Mouse (Mus musculus): ENCODE measurements around the gene Col25a1. TPM values are rescaled to one million over a fixed set of nuclear protein-coding genes. Genes with fewer than 3 reads are reported as not detected.

Col25a1 gene
- polyA plus RNA-seq, 1 experiment = 9.1 TPM

- no peak for TF ChIP-seq POLR2A (IDR thresholded peaks at IDR 0.05; ENCODE audit: extremely low read depth, insufficient read depth, low read length)
- no peak for TF ChIP-seq CTCF (IDR thresholded peaks at IDR 0.05; ENCODE audit: extremely low read depth, insufficient read depth, low read length)
- Histone ChIP-seq H3K4me1 (ENCODE audit: control insufficient read depth, insufficient read depth, low read length) (no peaks in the 10 kb centered on the region), H3K4me3 (ENCODE audit: insufficient read depth, low read length) (no peak overlapping the region), H3K27ac (ENCODE audit: insufficient read depth, low read length) (no peak overlapping the region)
These were observed 129.0 kb downstream of the Col25a1 start for GRCm38 (mm10) chr3:130260316-130260715.

DNA sequence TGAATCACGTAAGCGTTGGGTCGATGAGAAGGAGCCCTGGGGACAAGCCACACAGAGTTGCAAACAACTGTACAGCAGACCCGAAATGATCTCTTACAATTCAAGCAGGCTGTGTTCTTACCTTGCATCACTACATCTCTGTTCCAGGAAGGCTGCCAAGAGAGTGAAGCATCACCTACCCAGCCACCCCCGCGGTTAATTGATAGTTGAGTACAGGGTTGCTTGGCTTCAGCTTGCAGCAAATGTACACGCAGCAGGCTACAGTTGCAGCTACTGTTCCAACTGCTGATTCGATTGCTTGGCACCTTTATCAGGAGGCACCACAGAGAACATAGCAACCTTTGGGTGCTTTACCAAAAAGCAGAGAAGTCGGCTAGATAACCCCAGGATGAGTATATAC is 133.8 kb downstream of the Col25a1 start:
- TF ChIP-seq POLR2A (IDR thresholded peaks at IDR 0.05; ENCODE audit: extremely low read depth, insufficient read depth, low read length) = no peak
- TF ChIP-seq CTCF (IDR thresholded peaks at IDR 0.05; ENCODE audit: extremely low read depth, insufficient read depth, low read length) = no peak
- Histone ChIP-seq H3K4me1 (ENCODE audit: control insufficient read depth, insufficient read depth, low read length) (no peaks in the 10 kb centered on the region), H3K27ac (ENCODE audit: insufficient read depth, low read length) (no peak overlapping the region), H3K4me3 (ENCODE audit: insufficient read depth, low read length) (no peak overlapping the region)

DNA sequence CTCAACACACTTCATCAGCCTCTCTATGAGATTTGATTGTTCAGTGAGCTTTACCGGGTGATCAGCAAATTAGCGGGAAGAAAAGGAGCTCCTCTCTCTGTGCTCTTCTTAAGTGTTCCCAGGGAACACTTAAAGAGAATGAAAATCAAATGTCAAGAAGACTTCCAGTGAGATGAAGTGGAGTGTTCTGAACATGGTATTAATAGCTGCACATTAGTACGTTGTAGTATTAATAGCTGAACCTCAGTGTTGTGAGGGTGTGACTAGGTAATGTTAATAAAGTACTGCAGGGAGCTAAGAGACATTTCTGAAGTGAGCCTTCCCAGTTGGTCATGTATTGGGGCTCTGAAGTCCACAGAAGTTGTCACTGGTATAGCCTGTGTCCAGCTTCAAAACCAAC is 139.2 kb downstream of the Col25a1 start:
- H3K4me1 ChIP-seq (ENCODE audit: control insufficient read depth, insufficient read depth, low read length) = no peaks in the 10 kb centered on the region
- TF ChIP-seq CTCF (IDR thresholded peaks at IDR 0.05; ENCODE audit: extremely low read depth, insufficient read depth, low read length) (no peak), POLR2A (IDR thresholded peaks at IDR 0.05; ENCODE audit: extremely low read depth, insufficient read depth, low read length) (no peak)
- no peak overlapping the region for H3K4me3 ChIP-seq (ENCODE audit: insufficient read depth, low read length)
- no peak overlapping the region for H3K27ac ChIP-seq (ENCODE audit: insufficient read depth, low read length)

- TF ChIP-seq POLR2A (IDR thresholded peaks at IDR 0.05; ENCODE audit: extremely low read depth, insufficient read depth, low read length) (no peak), CTCF (IDR thresholded peaks at IDR 0.05; ENCODE audit: extremely low read depth, insufficient read depth, low read length) (no peak)
- Histone ChIP-seq H3K4me3 (ENCODE audit: insufficient read depth, low read length) (no peak overlapping the region), H3K4me1 (ENCODE audit: control insufficient read depth, insufficient read depth, low read length) (no peaks in the 10 kb centered on the region), H3K27ac (ENCODE audit: insufficient read depth, low read length) (no peak overlapping the region)
These were observed 142.6 kb downstream of the Col25a1 start for GRCm38 (mm10) chr3:130273949-130274348.

GRCm38 (mm10) chr3:130278298-130279050 is 147.2 kb downstream of the Col25a1 start:
- Histone ChIP-seq H3K4me1 (ENCODE audit: control insufficient read depth, insufficient read depth, low read length) (no peaks in the 10 kb centered on the region), H3K4me3 (ENCODE audit: insufficient read depth, low read length) (no peak overlapping the region), H3K27ac (ENCODE audit: insufficient read depth, low read length) (no peak overlapping the region)
- no peak for TF ChIP-seq CTCF (IDR thresholded peaks at IDR 0.05; ENCODE audit: extremely low read depth, insufficient read depth, low read length)
- TF ChIP-seq POLR2A (IDR thresholded peaks at IDR 0.05; ENCODE audit: extremely low read depth, insufficient read depth, low read length) = no peak

DNA sequence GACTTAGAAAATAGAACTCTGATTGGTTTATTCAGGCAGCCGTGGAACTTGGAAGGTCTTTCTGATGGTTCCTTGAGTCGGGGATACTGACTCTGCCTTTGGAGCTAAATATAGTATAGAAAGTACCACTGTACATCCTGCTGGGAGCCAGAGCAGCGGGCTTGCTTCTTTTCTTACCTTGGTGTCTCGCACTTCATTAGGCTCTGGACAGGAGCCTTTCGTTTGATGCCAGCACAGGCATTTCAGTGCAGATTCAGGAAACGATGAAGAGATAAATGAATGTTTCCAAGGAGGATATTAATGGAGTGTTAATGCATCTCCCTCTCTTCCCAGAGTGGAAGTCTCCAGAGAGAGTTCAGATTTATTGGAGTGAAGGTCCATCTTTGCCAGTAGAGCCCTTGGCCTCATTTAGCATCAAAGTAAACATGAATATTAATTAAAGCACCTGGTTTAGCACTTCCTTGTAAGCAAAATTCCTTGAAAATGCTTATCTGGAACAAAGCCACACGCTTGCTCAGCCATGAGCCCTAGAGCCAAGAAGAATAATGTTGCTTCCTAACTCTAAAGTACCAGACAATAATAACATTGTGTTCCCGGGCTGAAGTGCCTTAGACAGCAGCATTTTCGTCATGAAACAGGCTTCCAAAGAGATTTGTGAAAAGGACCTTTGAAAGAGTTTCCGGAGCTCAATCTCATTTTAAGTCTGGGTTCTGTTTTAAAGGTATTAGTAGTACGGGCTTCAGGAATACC is 151.9 kb downstream of the Col25a1 start:
- Histone ChIP-seq H3K4me3 (ENCODE audit: insufficient read depth, low read length) (no peak overlapping the region), H3K27ac (ENCODE audit: insufficient read depth, low read length) (no peak overlapping the region), H3K4me1 (ENCODE audit: control insufficient read depth, insufficient read depth, low read length) (no peaks in the 10 kb centered on the region)
- TF ChIP-seq CTCF (IDR thresholded peaks at IDR 0.05; ENCODE audit: extremely low read depth, insufficient read depth, low read length) (no peak), POLR2A (IDR thresholded peaks at IDR 0.05; ENCODE audit: extremely low read depth, insufficient read depth, low read length) (no peak)

DNA sequence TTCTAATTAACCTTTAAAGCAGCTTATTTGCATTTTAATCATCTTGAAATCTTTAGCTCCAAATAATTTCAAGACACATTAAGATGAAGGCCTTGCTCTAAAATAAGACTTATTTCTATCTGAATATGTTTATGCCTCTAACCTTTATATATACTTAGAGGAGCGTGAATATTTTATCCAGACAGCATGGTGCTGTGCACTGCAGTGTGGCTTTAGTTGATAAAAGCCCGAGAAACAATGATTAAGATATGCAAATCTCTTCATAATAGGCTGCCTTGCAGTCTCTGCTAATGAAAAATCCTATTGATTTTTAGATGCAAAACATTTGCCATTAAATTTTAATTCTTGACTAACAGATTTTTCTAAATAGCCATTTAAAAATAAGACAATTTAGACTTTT is 156.8 kb downstream of the Col25a1 start:
- no peak overlapping the region for H3K4me3 ChIP-seq (ENCODE audit: insufficient read depth, low read length)
- TF ChIP-seq POLR2A (IDR thresholded peaks at IDR 0.05; ENCODE audit: extremely low read depth, insufficient read depth, low read length) (no peak), CTCF (IDR thresholded peaks at IDR 0.05; ENCODE audit: extremely low read depth, insufficient read depth, low read length) (no peak)
- H3K27ac ChIP-seq (ENCODE audit: insufficient read depth, low read length) = no peak overlapping the region
- no peaks in the 10 kb centered on the region for H3K4me1 ChIP-seq (ENCODE audit: control insufficient read depth, insufficient read depth, low read length)

DNA sequence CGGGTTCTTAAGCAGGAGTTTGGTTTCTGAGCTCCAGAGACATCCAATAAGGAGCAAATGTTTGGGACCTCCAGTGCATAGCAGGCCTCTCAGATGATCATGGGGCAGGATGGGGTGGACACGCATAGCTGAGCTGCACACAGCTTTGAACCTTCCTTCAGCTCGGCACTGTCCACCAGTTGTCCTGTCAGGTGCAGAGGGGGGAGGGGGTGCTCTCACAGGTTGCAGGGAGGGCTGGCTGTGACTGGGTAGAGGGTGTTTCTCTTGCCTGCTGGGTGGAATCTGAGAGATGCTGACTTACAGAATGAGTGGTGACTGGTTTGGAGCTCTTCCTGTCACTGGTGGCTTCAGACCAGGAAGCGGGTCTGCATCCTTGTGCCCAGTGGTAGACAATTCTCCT is 157.5 kb downstream of the Col25a1 start:
- TF ChIP-seq POLR2A (IDR thresholded peaks at IDR 0.05; ENCODE audit: extremely low read depth, insufficient read depth, low read length) (no peak), CTCF (IDR thresholded peaks at IDR 0.05; ENCODE audit: extremely low read depth, insufficient read depth, low read length) (no peak)
- H3K4me3 ChIP-seq (ENCODE audit: insufficient read depth, low read length) = no peak overlapping the region
- H3K4me1 ChIP-seq (ENCODE audit: control insufficient read depth, insufficient read depth, low read length) = no peaks in the 10 kb centered on the region
- H3K27ac ChIP-seq (ENCODE audit: insufficient read depth, low read length) = no peak overlapping the region

- TF ChIP-seq CTCF (IDR thresholded peaks at IDR 0.05; ENCODE audit: extremely low read depth, insufficient read depth, low read length) (no peak), POLR2A (IDR thresholded peaks at IDR 0.05; ENCODE audit: extremely low read depth, insufficient read depth, low read length) (no peak)
- H3K27ac ChIP-seq (ENCODE audit: insufficient read depth, low read length) = no peak overlapping the region
- no peak overlapping the region for H3K4me3 ChIP-seq (ENCODE audit: insufficient read depth, low read length)
- no peaks in the 10 kb centered on the region for H3K4me1 ChIP-seq (ENCODE audit: control insufficient read depth, insufficient read depth, low read length)
These were observed 157.9 kb downstream of the Col25a1 start for GRCm38 (mm10) chr3:130289220-130289619.

DNA sequence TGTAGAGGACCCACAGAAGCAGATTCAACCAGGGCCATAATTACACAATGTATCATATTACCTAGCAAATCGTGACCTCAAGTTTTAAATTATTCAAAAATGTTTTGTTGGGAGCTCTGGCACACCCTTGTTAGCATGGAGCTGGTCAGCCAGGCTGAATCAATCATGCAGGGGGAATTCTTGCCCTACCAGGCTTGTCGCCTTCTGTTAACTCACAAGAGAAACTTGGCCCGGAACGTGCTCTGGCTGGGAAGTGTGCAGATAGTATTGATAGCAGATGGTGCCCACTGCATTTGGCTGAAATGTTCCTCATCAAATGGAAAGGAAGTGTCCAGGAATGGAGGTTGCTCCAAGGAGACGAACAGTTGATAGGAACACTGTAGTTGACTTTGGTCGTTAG is 158.9 kb downstream of the Col25a1 start:
- no peak overlapping the region for H3K27ac ChIP-seq (ENCODE audit: insufficient read depth, low read length)
- no peaks in the 10 kb centered on the region for H3K4me1 ChIP-seq (ENCODE audit: control insufficient read depth, insufficient read depth, low read length)
- no peak for TF ChIP-seq CTCF (IDR thresholded peaks at IDR 0.05; ENCODE audit: extremely low read depth, insufficient read depth, low read length)
- H3K4me3 ChIP-seq (ENCODE audit: insufficient read depth, low read length) = no peak overlapping the region
